ENCODE assay signal across 25 mouse cellular contexts in the genomic region with DNA sequence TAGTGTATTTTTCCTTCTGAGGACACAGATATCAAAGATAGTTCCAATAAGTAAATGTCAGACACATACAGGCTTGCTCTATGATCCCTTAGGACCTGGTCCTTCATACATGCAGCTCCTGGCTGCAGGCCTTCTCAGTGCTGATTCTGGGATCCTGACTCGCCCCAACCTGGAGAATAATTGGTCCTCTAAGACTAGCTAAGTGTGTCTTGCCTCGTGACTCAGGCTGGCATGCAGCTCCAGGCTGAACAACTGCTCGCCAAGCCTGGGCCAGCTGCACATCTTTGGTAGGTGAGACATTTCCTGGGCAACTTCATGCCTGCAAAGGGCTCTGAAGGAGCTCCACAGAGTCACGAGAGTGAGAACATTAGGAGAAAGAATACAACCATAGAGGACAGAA. TPM values are rescaled to one million over a fixed set of nuclear protein-coding genes. Genes with fewer than 3 reads are reported as not detected.
DNase-seq lines count a peak whose midpoint lies in the region; ATAC-seq and TF ChIP-seq lines count a peak whose summit lies in the region.
"Had no signal": no experiment of that assay in that cellular context is flagged by ENCODE, and none has a peak within 500 bp of the region (broad histone marks: within the 10 kb centered on the region; RNA-seq: fewer than 3 reads in every experiment).

No protein-coding gene starts in this region.

- no peak overlapping the region for H3ac ChIP-seq in myocyte (ENCODE audit: control insufficient read depth, insufficient read length)

- no peak overlapping the region for H3K27ac ChIP-seq in heart, embryonic 10.5 days
- H3K27ac ChIP-seq in gastrocnemius, adult 2 months = no peak overlapping the region
- no peak overlapping the region for H3K27ac ChIP-seq in midbrain, embryonic 16.5 days (ENCODE audit: low read length)
- H3K27ac ChIP-seq: embryonic facial prominence, embryonic 10.5 days; embryonic facial prominence, embryonic 12.5 days; forebrain, embryonic 12.5 days had no signal

- no peaks in the 10 kb centered on the region for H3K36me3 ChIP-seq in heart, embryonic 10.5 days
- no peaks in the 10 kb centered on the region for H3K36me3 ChIP-seq in myocyte (ENCODE audit: control insufficient read depth, insufficient read depth)
- H3K36me3 ChIP-seq in midbrain, embryonic 16.5 days (ENCODE audit: control insufficient read depth, insufficient read depth, low read length) = no peaks in the 10 kb centered on the region
- H3K36me3 ChIP-seq: embryonic facial prominence, embryonic 10.5 days; embryonic facial prominence, embryonic 12.5 days; forebrain, embryonic 12.5 days; G1E had no signal

- WGBS in heart, embryonic 10.5 days = 79% methylated on average over 4 of the region's 4 CpGs
- 68% methylated on average over 4 of the region's 4 CpGs for WGBS in lung, adult 2 months
- WGBS in midbrain, embryonic 16.5 days = 78% methylated on average over 4 of the region's 4 CpGs

- no peak overlapping the region for H3K9ac ChIP-seq in midbrain, embryonic 16.5 days (ENCODE audit: low read depth, low read length)
- H3K9ac ChIP-seq: embryonic facial prominence, embryonic 12.5 days; forebrain, embryonic 12.5 days had no signal

- no peak for ATAC-seq in midbrain, embryonic 16.5 days
- ATAC-seq: CD4-positive, CD25-positive, alpha-beta regulatory T cell, adult 4 months; forebrain, embryonic 14.5 days; forebrain, embryonic 16.5 days had no signal

- no peak for TF ChIP-seq POLR2A in myocyte (IDR thresholded peaks at IDR 0.05; ENCODE audit: insufficient read length, low read depth)
- no peak for TF ChIP-seq POLR2A in lung, adult 2 months (IDR thresholded peaks at IDR 0.05; ENCODE audit: borderline replicate concordance, extremely low read depth, low read depth, low read length)

- H3K4me2 ChIP-seq in myocyte (ENCODE audit: low read depth) = peak overlapping the region; percentile 12
- no peak overlapping the region for H3K4me2 ChIP-seq in midbrain, embryonic 16.5 days (ENCODE audit: low read length)
- H3K4me2 ChIP-seq: embryonic facial prominence, embryonic 12.5 days; forebrain, embryonic 12.5 days had no signal

- intact Hi-C loops in heart, postnatal 25 days (cut with DNase I) = no loop called here
- intact Hi-C loops in gastrocnemius, adult 2 months (cut with DNase I) = no loop called here

- peak; percentile 60 for DNase-seq in heart, embryonic 10.5 days (ENCODE audit: low spot score)
- no peak for DNase-seq in heart, postnatal 25 days (ENCODE audit: low spot score)
- peak; percentile 72 for DNase-seq in 3T3-L1 (ENCODE audit: low read depth, low spot score)
- peak; percentile 57 for DNase-seq in NIH3T3 (ENCODE audit: low read depth)
- no peak for DNase-seq in gastrocnemius, adult 2 months
- no peak for DNase-seq in lung, adult 2 months
- DNase-seq: adrenal gland, adult 2 months; adrenal gland, postnatal 10 days; adrenal gland, postnatal 25 days; cerebellum, adult 11-12 months; cerebellum, adult 2 months; cerebellum, adult 9-10 months; cerebellum, postnatal 10 days; cerebellum, postnatal 25 days had no signal

- H3K4me1 ChIP-seq in heart, embryonic 10.5 days = peaks cover 7% of the 10 kb centered on the region; the same call in 1 of the 2 replicates
- H3K4me1 ChIP-seq in lung, adult 2 months (ENCODE audit: control insufficient read depth, insufficient read depth, low read length) = no peaks in the 10 kb centered on the region
- no peaks in the 10 kb centered on the region for H3K4me1 ChIP-seq in midbrain, embryonic 16.5 days (ENCODE audit: control insufficient read depth, insufficient read depth, low read length)
- H3K4me1 ChIP-seq: embryonic facial prominence, embryonic 10.5 days; embryonic facial prominence, embryonic 12.5 days; forebrain, embryonic 12.5 days had no signal

- H3K9me3 ChIP-seq in heart, embryonic 10.5 days = no peaks in the 10 kb centered on the region
- no peaks in the 10 kb centered on the region for H3K9me3 ChIP-seq in midbrain, embryonic 16.5 days (replicated peaks; ENCODE audit: control insufficient read depth, low read length, poor library complexity, severe bottlenecking)
- H3K9me3 ChIP-seq: embryonic facial prominence, embryonic 10.5 days; embryonic facial prominence, embryonic 12.5 days; forebrain, embryonic 12.5 days; G1E had no signal

- H3K79me2 ChIP-seq in myocyte (ENCODE audit: control insufficient read depth, insufficient read depth) = no peaks in the 10 kb centered on the region

- no peak for TF ChIP-seq CTCF in gastrocnemius, adult 2 months (IDR thresholded peaks at IDR 0.05)
- no peak for TF ChIP-seq CTCF in lung, adult 2 months (IDR thresholded peaks at IDR 0.05; ENCODE audit: insufficient read depth, low read length)

- H3K27me3 ChIP-seq in heart, embryonic 10.5 days (ENCODE audit: insufficient read depth, poor library complexity, severe bottlenecking) = no peaks in the 10 kb centered on the region
- no peaks in the 10 kb centered on the region for H3K27me3 ChIP-seq in myocyte (ENCODE audit: control insufficient read depth, insufficient read depth, insufficient read length)
- no peaks in the 10 kb centered on the region for H3K27me3 ChIP-seq in midbrain, embryonic 16.5 days (ENCODE audit: control insufficient read depth, insufficient read depth, low read depth, low read length)
- H3K27me3 ChIP-seq: CH12.LX; embryonic facial prominence, embryonic 12.5 days; forebrain, embryonic 12.5 days had no signal

- no peak overlapping the region for H3K4me3 ChIP-seq in heart, embryonic 10.5 days
- H3K4me3 ChIP-seq in myocyte = no peak overlapping the region
- H3K4me3 ChIP-seq in gastrocnemius, adult 2 months = no peak overlapping the region
- H3K4me3 ChIP-seq in lung, adult 2 months (replicated peaks; ENCODE audit: extremely low read depth, low read depth, low read length) = no peak overlapping the region
- no peak overlapping the region for H3K4me3 ChIP-seq in midbrain, embryonic 16.5 days (ENCODE audit: low read depth, low read length)
- H3K4me3 ChIP-seq: embryonic facial prominence, embryonic 10.5 days; embryonic facial prominence, embryonic 12.5 days; forebrain, embryonic 12.5 days had no signal

TF ChIP-seq in myocyte, 11 proteins besides CTCF, POLR2A, EP300 and RAD21:
- TF ChIP-seq MYOG (IDR thresholded peaks at IDR 0.05; ENCODE audit: control insufficient read depth in 1 of 3, insufficient read depth in 1 of 3, insufficient read length in 2 of 3, low read depth in 2 of 3) (peak; percentile 66 to 99 (median 92)), TCF3 (IDR thresholded peaks at IDR 0.05; ENCODE audit: insufficient read length, low read depth) (peak; percentile 74), MYOD1 (IDR thresholded peaks at IDR 0.05; ENCODE audit: control insufficient read depth in 1 of 3, insufficient read length in 2 of 3, low read depth in 2 of 3) (peak in 2 of 3 experiments; percentile 90 to 93), REST (IDR thresholded peaks at IDR 0.05; ENCODE audit: insufficient read depth, insufficient read length) (no peak), TCF12 (IDR thresholded peaks at IDR 0.05; ENCODE audit: insufficient read depth, poor library complexity, severe bottlenecking) (peak; percentile 54), USF1 (IDR thresholded peaks at IDR 0.05; ENCODE audit: low read depth) (peak; percentile 28), CEBPB (IDR thresholded peaks at IDR 0.05; ENCODE audit: insufficient read depth, poor library complexity, severe bottlenecking) (no peak), MAX (IDR thresholded peaks at IDR 0.05; ENCODE audit: low read depth) (no peak), E2F4 (IDR thresholded peaks at IDR 0.05; ENCODE audit: insufficient read depth) (no peak), POLR2AphosphoS2 (IDR thresholded peaks at IDR 0.05; ENCODE audit: insufficient read length, low read depth) (no peak), SRF (IDR thresholded peaks at IDR 0.05; ENCODE audit: control insufficient read depth, insufficient read length, low read depth) (no peak)

RNA-seq across cellular contexts. Expression of gene Cpa4, which starts 6.0 kb away (rescaled TPM):
- polyA plus RNA-seq in heart, embryonic 10.5 days (2016; fragmentation: Nextera tagmentation; extraction: Ambion mirVana) = 1.2 and 1.7 TPM in 2 replicates
- total RNA-seq in heart, postnatal 25 days (2021) = not detected
- 0.01 TPM for polyA plus RNA-seq in myocyte (2012; fragmentation: generic; extraction: Trizol)
- total RNA-seq in gastrocnemius, adult 2 months (2021) = not detected
- 4.6 TPM in 1 of 2 replicates, not detected in the other for polyA plus RNA-seq in lung, adult 2 months (2012; rRNA removed)
- polyA plus RNA-seq in midbrain, embryonic 16.5 days (2015; fragmentation: Nextera tagmentation; extraction: Ambion mirVana) = 1.0 and 1.4 TPM in 2 replicates
- total RNA-seq: CH12.LX had no signal
- polyA plus RNA-seq: CD4-positive, CD25-positive, alpha-beta regulatory T cell, adult 4 months; G1E had no signal

RNA-seq across cellular contexts. Expression of gene Cpa2, which starts 20.8 kb away (rescaled TPM):
- 17.8 and 29.1 TPM in 2 replicates for polyA plus RNA-seq in heart, embryonic 10.5 days (2016; fragmentation: Nextera tagmentation; extraction: Ambion mirVana)
- total RNA-seq in heart, postnatal 25 days (2021) = not detected
- polyA plus RNA-seq in myocyte (2012; fragmentation: generic; extraction: Trizol) = not detected
- total RNA-seq in gastrocnemius, adult 2 months (2021) = not detected
- 0.13 and 0.28 TPM in 2 replicates for polyA plus RNA-seq in lung, adult 2 months (2012; rRNA removed)
- 9.0 and 10.2 TPM in 2 replicates for polyA plus RNA-seq in midbrain, embryonic 16.5 days (2015; fragmentation: Nextera tagmentation; extraction: Ambion mirVana)
- total RNA-seq: CH12.LX, G1E had no signal
- polyA plus RNA-seq: adrenal gland, adult 2 months; G1E had no signal

RNA-seq across cellular contexts. Expression of gene Cpa5, which starts 48.7 kb away (rescaled TPM):
- 0.97 and 2.1 TPM in 2 replicates for polyA plus RNA-seq in heart, embryonic 10.5 days (2016; fragmentation: Nextera tagmentation; extraction: Ambion mirVana)
- not detected for total RNA-seq in heart, postnatal 25 days (2021)
- not detected for polyA plus RNA-seq in myocyte (2012; fragmentation: generic; extraction: Trizol)
- total RNA-seq in gastrocnemius, adult 2 months (2021) = not detected
- not detected in 2 replicates for polyA plus RNA-seq in lung, adult 2 months (2012; rRNA removed)
- not detected in 2 replicates for polyA plus RNA-seq in midbrain, embryonic 16.5 days (2015; fragmentation: Nextera tagmentation; extraction: Ambion mirVana)
- total RNA-seq: adrenal gland, adult 2 months; adrenal gland, postnatal 10 days; adrenal gland, postnatal 25 days; adrenal gland, postnatal 4 days; CH12.LX; G1E had no signal
- polyA plus RNA-seq: adrenal gland, adult 2 months; CD4-positive, CD25-positive, alpha-beta regulatory T cell, adult 4 months; cerebellum, adult 2 months; forebrain, embryonic 16.5 days; G1E had no signal

RNA-seq across cellular contexts. Expression of gene Ssmem1, which starts 52.5 kb away (rescaled TPM):
- polyA plus RNA-seq in heart, embryonic 10.5 days (2016; fragmentation: Nextera tagmentation; extraction: Ambion mirVana) = 0.16 TPM in 1 of 2 replicates, not detected in the other
- total RNA-seq in heart, postnatal 25 days (2021) = under 1 TPM in 1 of 2 experiments, not detected in 1; 0.25 TPM
- 0.05 TPM for polyA plus RNA-seq in myocyte (2012; fragmentation: generic; extraction: Trizol)
- under 1 TPM; 0.18 to 0.20 TPM for total RNA-seq in gastrocnemius, adult 2 months (2021)
- not detected in 2 replicates for polyA plus RNA-seq in lung, adult 2 months (2012; rRNA removed)
- polyA plus RNA-seq in midbrain, embryonic 16.5 days (2015; fragmentation: Nextera tagmentation; extraction: Ambion mirVana) = 0.14 TPM in 1 of 2 replicates, not detected in the other
- polyA plus RNA-seq: adrenal gland, adult 2 months; CD4-positive, CD25-positive, alpha-beta regulatory T cell, adult 4 months; forebrain, embryonic 16.5 days; G1E had no signal

RNA-seq across cellular contexts. Expression of gene Tmem209, which starts 52.5 kb away (rescaled TPM):
- polyA plus RNA-seq in heart, embryonic 10.5 days (2016; fragmentation: Nextera tagmentation; extraction: Ambion mirVana) = 38.2 and 41.1 TPM in 2 replicates
- total RNA-seq in heart, postnatal 25 days (2021) = 1 to 10 TPM; 7.5 TPM
- polyA plus RNA-seq in myocyte (2012; fragmentation: generic; extraction: Trizol) = 24.3 TPM
- total RNA-seq in gastrocnemius, adult 2 months (2021) = 10 to 100 TPM in 1 of 2 experiments, 1 to 10 TPM in 1; 7.1 to 11.4 TPM
- polyA plus RNA-seq in lung, adult 2 months (2012; rRNA removed) = 31.4 and 40.3 TPM in 2 replicates
- 30.3 TPM in 2 replicates for polyA plus RNA-seq in midbrain, embryonic 16.5 days (2015; fragmentation: Nextera tagmentation; extraction: Ambion mirVana)

Comparison
In these comparisons a context has a peak if more than half of its experiments do, and no peak if none do; other contexts are left out.
1. DNase-seq: peak in heart, embryonic 10.5 days (single experiment), 3T3-L1 (single experiment) and NIH3T3 (single experiment); none in heart, postnatal 25 days (single experiment), gastrocnemius, adult 2 months (single experiment) and lung, adult 2 months (single experiment).